Mouse (Mus musculus) kidney, adult 11 months (tissue): ENCODE measurements around the gene Cdk16.

Source experiments
- DNase-seq: peaks from one replicate; pipeline ENCODE4 v3.0.0; 2022

The Cdk16 gene

DNA sequence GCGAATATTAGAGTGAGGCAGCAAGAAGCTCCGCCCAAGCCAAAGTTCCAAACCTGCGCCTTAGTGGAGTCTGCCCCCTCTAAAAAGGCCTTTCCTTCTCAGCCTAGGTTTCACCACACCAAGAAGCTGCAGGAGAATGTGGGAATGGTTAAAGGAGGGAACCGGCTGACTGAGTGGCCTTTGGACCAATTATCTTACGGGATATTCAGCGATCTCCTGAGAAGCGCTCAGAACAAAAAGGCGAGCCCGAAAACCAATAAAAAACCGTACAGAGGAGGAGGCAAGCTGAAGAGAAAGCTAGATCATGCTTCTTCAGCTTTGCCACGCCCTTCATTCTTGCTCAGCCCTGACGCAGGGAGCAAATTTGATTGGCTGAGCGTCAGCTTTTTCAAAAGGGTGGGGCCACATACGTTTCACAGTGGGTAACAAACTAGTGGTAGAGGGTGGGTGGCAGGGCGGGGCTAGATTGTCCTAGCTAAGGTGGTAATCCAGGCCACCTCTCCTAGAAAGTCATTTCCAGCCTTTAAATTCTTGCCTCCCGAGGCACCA is at the start of gene Cdk16:
TSS of gene Cdk16 (plus strand) at position 436 of the 549 bp plus-strand sequence.
- DNase-seq, result peak; percentile 95

DNA sequence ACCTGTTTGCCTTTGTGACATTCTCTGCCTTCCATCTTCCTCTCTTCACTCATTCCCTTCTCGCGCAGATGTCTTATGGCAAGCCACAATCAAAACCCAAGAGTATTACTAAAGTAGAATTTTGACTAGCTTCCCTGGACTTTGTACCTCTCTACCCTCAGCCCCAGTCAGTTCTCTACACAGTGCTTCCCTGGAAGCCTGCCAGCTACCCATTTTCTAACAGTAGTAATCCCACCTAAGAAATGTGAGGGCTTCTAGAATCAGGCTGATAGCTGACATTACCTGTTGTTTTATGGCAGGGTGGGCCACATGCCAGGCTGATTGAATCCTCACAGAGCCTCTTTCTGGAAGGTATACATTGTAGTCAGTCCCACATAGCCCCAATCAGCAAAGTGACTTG is 49.6 kb upstream of the Cdk16 start:
- no peak for DNase-seq

DNA sequence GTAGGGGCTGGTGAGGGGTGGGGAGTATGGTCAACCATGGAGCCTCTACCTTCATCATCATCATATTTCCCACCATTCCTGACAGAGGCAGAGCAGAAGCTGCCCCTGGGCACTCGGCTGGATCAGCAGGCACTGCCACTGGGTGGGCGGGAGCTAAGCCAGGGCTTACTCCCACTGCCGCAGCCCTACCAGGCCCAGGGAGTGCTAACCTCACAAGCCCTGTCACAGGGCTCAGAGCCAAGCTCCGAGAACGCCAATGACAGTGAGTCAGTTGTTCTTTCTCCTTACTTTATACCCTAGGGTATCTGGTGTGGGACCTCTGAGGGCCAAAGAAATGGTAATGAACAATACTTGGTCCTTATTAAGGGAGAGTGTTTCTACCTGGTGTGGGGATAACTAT is 43.0 kb upstream of the Cdk16 start:
- no peak for DNase-seq

DNA sequence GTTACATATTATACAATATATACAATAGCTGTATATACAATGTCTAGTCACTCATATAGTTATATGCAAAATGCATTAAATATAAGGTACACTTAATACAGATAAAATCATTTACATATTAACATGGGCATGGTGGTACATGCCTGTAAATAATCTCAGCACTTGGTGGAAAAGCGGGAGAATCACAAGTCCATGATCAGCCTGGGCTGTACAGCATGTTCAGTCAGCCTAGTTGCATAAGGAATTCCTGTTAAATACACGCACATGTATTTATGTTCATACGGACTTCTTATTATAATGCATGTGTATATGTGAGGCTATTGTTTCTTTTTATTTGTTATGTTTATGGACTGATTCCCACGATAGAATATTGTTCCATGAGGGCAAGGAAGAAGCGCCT is 30.2 kb upstream of the Cdk16 start:
- DNase-seq, result no peak

DNA sequence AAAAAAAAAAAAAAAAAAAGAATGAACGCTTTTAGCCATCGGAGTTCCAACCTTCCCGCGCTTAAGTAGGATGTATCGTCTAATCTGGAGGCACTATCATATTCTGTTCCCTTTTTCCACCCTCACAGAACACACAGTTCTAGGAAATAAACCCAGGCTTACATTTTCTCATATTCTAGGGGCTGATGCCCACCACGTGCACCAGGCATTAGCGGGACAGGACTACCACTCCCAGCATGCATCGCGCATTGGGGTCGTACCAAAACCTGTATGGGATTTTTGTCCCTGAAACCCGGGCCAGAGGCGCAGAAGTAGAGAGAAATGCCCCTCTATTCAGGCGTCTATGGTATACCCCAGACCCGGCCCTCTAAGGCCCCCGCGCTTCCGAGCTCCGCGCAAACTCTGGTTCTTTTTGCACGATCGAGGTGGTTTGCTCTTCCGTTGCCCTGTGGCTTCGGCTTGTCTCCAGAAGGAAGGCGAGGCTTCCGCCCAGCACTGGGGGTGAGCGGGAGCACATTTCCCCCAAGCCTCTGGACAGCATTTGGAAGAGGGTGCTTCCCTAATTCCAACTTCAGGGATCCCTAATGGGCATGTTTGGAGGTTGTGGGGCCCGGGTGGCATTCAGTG is 29.6 kb upstream of the Cdk16 start, which contains the start of gene Uba1:
TSS of gene Uba1 (plus strand) at position 301 of the 627 bp plus-strand sequence.
- DNase-seq, result peak; percentile 69

DNA sequence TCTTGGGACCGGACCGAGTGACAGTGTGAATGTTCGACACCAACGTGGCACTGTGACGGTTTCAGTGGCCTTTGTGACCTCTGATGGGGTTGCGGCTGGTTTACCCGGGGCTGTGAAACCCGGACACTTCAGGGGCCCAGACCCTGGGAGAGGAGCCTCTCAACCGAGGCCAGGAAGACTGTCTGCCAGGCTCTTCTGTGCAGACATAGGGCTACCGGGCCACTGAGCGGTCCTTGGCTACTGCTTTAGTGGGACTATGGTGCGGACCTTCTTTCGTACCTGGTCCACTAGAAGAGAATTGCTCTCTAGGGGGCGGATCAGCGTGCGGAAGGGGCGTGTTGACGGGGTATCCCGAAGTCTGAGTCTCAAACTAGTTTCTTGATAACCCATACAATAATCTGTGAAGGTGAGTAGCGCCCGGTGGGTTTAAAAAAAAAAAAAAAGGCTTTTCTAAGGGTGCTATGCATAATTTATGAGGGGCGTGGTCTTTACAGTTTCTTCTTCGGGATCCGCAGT is 28.8 kb upstream of the Cdk16 start:
- DNase-seq, result no peak

DNA sequence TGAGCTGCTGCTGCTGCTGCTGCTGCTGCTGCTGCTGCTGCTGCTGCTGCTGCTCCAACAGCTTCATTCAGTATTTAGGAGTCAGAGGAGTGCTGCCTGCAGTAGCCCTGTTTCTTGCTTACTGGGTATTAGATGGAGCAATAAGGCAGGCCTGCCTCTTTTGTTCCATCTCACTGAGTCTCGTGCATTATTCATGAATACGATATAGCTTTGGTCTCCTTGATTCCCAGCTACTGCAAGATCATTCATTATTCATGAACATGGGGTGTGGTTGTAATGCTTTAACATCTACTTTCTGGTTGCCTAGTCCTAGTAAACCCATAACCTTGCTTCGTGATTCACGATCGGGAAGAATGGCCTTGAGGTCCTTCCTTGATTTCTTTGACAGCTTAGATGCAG is 25.4 kb upstream of the Cdk16 start:
- DNase-seq, result no peak

DNA sequence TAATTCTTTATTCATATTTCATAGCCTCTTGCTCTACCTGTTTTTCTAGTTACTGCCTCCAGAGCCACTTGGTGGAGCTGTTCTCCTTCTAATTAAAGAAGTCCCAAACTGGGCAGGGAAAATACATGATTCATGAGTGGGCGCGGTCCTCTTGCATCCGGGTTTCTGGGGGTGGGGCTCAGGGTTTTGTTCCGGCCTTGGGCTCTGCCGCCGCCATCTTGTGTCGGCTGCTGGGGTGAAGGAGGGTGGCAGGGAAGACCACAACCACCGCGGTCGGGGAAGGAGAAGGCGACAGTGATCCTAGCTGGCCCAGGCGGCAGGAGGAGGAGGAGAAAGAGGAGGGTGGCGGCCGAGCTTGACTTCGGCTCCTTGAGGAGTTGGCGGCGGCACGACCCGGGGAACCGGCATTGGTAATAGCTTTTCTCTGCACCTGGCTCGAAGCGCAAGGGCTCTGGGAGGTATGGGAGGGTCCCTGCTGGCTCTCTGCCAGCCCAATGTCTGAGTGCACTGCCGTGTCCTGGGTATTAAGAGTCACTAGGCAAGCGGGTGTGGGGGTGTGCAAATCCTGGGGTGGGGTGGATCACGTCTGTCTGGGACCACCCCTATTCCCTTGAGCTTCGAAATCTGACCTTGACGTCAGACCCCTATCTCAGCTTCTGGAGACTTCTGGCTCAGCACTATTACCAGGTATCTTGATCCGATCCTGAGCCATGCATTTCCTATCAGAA is 24.9 kb upstream of the Cdk16 start:
- DNase-seq, result peak; percentile 87

DNA sequence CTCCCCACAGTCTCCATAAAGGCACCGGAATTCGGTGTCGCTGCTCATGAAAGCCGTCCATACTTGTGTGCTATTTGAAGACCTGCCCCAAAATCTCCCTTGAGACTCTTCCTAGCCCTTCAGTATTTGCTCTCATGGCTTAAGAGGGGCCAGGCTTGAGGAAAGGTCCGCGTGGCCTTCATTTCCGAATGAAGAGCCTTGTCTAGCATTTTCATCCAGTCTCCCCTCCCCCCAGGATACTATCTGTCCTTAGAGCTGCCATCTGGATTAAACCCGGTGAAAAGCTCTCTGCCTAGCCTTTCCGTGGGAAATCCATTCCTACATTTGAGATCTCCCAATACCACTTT is 24.3 kb upstream of the Cdk16 start:
- no peak for DNase-seq

DNA sequence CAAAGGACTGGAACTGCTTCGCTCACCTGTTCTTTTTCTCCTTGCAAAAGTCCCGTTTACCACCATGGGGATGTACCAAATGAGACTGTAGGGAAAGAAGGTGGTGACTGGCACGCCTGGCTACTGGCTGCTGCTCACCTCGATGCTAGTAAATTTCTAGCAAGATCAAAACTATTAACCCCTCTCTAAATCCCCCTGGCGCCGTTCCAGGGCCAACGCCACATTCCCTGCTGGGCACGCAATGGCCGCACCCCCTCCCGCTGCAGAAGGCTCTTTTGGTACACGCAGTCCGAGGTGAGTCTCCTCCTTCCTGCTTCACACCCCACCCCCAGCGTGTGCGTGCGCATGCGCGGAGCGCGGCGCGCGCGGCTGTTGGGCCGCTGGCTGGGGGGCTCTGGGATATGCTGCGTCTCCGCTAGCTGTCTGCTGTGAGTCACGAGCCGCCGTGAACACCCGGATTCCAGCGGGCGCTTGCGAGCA is 354 bp downstream of the Cdk16 start:
- peak; percentile 83 for DNase-seq

DNA sequence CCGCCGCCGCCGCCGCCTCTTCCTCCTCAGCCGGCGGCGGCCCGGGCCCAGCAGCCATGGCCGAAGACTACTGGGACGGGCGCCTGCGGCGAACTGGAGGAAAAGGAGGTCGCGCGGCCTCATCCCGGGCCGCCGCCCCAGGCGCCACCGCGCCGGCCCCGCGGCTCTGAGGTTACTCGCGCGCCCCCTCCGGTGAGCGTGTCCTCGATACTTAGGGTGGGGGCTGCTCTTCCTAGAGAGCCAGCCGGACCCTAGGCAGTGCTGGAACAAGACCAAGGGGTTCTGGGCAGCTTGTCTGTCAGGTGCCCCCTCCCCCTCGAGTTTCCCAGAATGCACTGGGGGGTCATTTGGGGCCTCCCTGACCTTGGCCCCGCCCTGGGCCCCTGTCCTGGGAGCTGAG is 861 bp downstream of the Cdk16 start:
- peak; percentile 57 for DNase-seq

DNA sequence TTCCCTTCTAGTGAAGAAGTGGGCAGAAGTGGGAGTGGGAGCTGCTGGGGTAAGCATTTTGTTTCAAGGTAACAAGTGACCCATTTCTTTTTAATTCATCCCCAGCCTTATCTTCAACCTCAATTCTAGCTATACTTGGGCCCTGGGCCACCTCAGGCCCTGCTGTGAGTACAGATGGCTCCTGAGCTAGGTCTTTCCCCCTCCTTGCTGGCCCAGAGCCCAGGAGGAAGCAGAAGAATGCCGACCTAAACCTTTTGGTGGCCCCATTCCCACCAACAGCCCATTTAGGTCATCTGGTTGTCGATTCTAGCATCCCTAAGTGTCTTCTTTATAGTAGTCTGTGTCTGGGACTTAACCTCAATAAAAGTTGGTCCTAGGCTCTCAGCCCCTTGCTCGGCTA is 3.8 kb downstream of the Cdk16 start:
- no peak for DNase-seq

DNA sequence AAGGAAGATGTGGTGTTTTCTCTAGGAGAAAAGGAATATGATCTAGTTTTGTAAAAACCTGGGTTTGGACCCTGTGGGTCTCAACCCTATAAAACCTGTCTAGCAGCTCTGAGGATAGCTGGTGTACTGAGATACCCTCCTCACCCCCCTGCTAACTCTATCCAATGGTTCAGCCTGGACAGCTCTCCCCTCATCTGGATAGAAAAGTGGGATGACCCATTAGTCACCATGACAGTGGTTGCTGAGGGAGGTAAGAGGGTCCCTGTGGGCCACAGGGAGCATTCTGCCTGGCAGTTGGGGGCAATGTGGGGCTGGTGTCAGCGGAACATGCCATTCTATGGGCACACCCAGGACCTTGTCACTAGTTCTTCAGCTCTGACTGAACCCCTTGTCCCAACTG is 4.9 kb downstream of the Cdk16 start:
- no peak for DNase-seq

DNA sequence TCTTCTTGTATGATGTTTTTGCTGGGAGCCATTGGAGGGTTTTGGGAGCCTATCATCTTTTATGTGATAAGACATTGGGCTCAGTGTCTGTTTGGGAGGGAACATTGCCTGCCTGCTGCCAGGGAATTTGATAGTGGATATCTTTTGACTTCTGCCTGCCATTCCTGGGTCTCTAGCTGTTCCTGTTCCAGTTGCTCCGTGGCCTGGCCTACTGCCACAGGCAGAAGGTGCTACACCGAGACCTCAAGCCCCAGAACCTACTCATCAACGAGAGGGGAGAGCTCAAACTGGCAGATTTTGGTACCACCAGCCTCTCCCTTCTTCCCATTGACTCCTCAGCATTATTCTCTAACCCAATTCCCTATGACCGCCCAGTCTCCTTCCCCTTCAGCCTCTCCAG is 8.1 kb downstream of the Cdk16 start:
- no peak for DNase-seq

DNA sequence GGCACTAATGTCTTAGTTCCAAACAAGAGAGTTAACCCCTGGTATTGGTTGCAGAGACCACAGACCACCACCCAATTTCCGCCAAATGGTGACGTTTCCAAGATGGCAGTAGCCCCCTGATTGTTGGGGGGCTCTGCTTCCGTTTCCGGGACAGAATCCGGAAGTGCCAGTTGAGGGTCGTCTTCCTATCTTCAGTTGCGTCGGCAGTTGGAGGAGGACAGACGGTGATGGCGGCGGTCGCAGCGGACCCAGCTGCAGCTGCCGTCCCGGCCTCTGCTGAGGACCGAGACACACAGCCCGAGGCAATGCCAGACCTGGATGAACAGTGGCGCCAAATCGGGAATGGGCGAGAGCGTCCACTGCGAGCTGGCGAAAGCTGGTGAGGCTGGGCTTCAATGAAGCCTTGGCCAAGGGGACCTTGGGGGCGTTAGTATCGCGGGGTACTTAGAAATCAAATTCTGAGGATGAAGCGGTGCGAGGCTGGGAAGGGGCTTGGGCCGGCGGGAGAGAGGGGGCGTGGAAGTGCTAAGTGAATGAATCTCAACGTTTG is 16.1 kb downstream of the Cdk16 start, which contains the start of gene Usp11:
TSS of gene Usp11 (plus strand) at position 166 of the 550 bp plus-strand sequence.
- DNase-seq, result no peak

DNA sequence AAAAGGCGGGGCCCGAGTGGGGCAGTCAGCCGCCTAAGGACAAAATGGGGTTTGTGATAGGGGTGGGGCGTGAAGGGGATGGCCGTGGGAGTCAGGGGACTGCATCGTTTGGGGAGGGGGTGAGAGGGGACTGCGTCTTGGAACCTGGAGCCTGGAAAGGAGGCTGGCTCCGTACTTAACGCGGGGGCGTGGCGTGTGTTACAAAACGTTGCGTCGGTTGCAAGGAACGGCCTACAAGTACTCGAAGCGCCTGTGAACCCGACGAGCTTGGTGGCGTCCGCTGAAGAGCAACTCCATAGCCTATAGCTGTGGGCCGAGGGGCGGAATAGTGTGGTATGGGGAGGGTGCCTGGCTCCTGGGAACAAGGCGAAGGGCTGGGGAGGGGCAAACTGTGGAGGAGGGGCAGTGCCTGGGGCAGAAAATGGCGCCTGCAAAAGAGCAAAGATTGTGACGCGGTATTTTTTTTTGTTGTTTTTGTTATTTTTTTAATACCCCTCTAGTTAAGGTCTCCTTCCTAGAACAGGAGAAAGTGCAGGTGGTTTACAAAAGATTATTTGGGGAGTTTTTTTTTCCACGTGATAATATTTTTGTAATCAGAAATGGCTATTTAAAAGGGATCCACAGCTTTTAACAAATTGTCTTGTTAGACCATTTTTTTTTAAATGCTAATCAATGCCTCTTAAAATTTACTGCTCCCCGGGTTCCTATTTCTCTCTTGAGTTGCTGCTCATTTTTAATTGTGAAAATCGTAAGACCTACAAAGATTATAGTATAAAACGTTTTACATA is 16.7 kb downstream of the Cdk16 start:
- peak; percentile 75 for DNase-seq

DNA sequence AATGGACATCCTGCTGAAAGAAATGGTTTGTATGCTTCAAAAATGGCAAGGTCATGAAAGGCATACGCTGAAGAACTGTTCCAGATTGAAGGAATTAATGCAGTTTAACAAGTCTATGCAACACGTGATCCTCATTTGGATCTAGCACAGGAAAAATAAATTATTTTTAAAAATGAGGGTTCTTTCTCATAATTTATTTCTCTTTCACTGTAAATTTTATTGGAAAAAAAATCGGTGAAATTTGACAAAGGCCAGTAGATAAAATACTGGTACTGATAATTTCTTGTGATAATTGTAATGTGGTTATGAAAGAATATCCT is 17.3 kb downstream of the Cdk16 start:
- DNase-seq, result no peak

DNA sequence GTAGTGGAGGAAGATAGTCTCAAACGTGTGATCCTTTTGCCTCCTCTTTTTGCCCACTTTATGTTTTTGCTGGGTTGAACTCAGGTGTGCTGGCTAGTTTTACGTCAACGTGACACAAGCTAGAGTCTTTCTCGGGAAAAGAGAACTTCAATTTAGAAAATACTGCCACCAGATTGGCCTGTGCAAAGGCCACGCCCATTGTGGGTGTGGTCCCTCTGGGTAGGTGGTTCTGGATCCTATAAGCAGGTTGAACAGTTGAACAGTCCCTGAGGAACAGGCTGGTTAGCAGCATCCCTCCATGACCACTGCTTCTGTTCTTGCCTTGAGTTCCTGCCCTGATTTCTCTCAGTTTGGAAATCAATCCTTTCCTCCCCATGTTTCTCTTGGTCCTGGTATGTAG is 40.9 kb downstream of the Cdk16 start:
- DNase-seq, result no peak

DNA sequence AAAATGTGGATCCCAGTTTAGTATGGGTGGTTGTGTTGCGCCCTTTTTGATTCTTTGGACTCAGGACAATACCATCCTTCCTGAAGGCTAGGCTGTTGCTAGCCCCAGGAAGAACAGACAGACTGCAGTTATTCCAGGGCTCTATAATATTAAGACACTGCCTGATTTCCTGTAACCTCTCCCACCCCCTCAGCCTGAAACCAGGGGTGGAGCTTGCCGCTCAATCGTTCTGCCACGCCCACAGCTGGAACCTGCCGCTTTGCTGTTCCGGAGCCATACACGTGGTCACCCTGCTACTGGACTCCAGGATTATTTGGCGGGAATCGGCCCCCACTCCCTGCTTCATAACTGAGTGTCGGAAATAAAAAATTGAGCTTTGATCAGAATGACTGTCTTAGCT is 42.3 kb downstream of the Cdk16 start:
- peak; percentile 3 for DNase-seq

DNA sequence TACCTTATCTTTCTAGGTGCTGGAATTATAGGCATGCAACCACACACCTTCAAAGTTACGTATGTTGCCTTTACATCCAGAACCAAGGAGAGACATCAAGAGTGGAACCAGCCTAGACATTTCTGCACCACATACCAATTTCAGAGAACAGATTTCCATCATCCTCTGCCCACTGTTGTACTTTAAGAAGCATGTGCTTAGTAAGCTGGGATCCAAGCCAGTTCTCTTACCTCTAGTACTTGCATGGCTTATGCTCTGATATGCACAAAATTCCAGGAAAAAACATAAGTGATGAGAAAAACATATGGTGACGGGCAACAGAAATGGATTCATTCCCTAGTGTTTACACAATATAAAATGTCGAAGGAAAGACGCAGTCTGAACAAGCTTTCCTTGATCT is 48.7 kb downstream of the Cdk16 start:
- DNase-seq, result no peak

DNA sequence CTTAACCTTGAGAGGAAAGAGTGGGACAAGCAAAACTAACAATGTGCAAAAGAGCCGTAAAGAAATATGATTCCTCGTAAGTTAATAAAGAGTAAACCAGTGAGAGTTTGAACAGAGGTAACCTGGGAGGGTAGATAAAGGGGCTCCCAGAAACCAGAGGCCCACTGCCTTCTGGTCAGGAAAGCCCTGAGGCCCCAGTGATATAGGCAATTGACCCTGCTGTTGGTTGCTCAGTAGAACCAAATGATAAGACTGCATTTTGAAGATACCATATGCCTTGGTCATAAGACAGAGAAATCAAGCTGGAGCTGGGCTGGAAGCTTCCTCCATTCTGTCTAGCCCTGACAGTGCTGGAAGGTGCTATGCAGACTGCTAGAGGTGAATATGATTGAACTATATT is 61.1 kb downstream of the Cdk16 start:
- DNase-seq, result no peak
